Mouse (Mus musculus) limb, embryonic 13.5 days (tissue): ENCODE measurements around the gene Pla2g4a. TPM values are rescaled to one million over a fixed set of nuclear protein-coding genes. Genes with fewer than 3 reads are reported as not detected.
"Not testable (repeated sequence)": the region's sequence is repeated elsewhere in the genome, so short reads cannot be mapped to it uniquely, and the experiment has no call there.

Experiments used
- ATAC-seq: fragments of 200-750 bp; cut with Nextera tagmentation; 2 replicates; pipeline ENCODE4 v1.8.0; 2017; ENCODE audit warnings: low read depth, moderate number of reproducible peaks, moderate TSS enrichment; ENCODE audit not compliant: low FRiP score
- H3K27ac ChIP-seq: fragments of 300-500 bp; sonication (generic); 2 replicates; pipeline ENCODE4 v1.5.1; 2015; ENCODE audit warnings: inconsistent platforms, mild to moderate bottlenecking, moderate library complexity
- H3K27me3 ChIP-seq: fragments of 300-500 bp; sonication (generic); 2 replicates; pipeline ENCODE4 v1.6.1; 2015; ENCODE audit warnings: mild to moderate bottlenecking, inconsistent platforms
- H3K36me3 ChIP-seq: fragments of 300-500 bp; sonication (generic); 2 replicates; pipeline ENCODE4 v1.6.1; 2015; ENCODE audit warnings: inconsistent platforms, mild to moderate bottlenecking, moderate library complexity
- H3K4me1 ChIP-seq: fragments of 300-500 bp; sonication (generic); 2 replicates; pipeline ENCODE4 v1.6.1; 2015; ENCODE audit warnings: inconsistent platforms
- H3K4me2 ChIP-seq: fragments of 300-500 bp; sonication (generic); replicated peaks from 2 replicates; pipeline ENCODE4 v1.6.1; 2015; ENCODE audit warnings: inconsistent platforms, mild to moderate bottlenecking, moderate library complexity
- H3K4me3 ChIP-seq: fragments of 300-500 bp; sonication (generic); 2 replicates; pipeline ENCODE4 v1.5.1; 2015; ENCODE audit warnings: moderate library complexity, mild to moderate bottlenecking, inconsistent platforms
- H3K9ac ChIP-seq: fragments of 300-500 bp; sonication (generic); 2 replicates; pipeline ENCODE4 v1.6.1; 2015; ENCODE audit warnings: mild to moderate bottlenecking, inconsistent platforms
- H3K9me3 ChIP-seq: fragments of 300-500 bp; sonication (generic); 2 replicates; pipeline ENCODE4 v1.6.1; 2016; ENCODE audit warnings: inconsistent platforms
- WGBS: fragments of 180-500 bp; shearing (Covaris S2); methylation state at CpG from one replicate; pipeline ENCODE4 v1.1.7; 2015; 5-methylcytosine and 5-hydroxymethylcytosine counted together
- polyA plus RNA-seq: library from polyadenylated mRNA; unstranded; fragments of >200 nt; fragmentation: Nextera tagmentation; extraction: Ambion mirVana; gene quantifications from 2 replicates; pipeline ENCODE4 v1.2.1, GENCODE M21; 2015

The Pla2g4a gene
- polyA plus RNA-seq, 1 experiment from 2014 or later, result 18.2 TPM

- no peak overlapping the region for H3K4me2 ChIP-seq
- ATAC-seq, result no peak
- H3K27ac ChIP-seq, result no peak overlapping the region
- H3K27me3 ChIP-seq, result no peaks in the 10 kb centered on the region
- H3K36me3 ChIP-seq, result no peaks in the 10 kb centered on the region
- H3K4me1 ChIP-seq, result no peaks in the 10 kb centered on the region
- whole genome bisulfite sequencing, result 81% methylated on average over 3 of the region's 3 CpGs
- H3K9ac ChIP-seq, result no peak overlapping the region
- no peak overlapping the region for H3K4me3 ChIP-seq
- H3K9me3 ChIP-seq, result no peaks in the 10 kb centered on the region
Measured at GRCm38 (mm10) chr1:149950656-149951055, 10.4 kb downstream of the Pla2g4a start.

DNA sequence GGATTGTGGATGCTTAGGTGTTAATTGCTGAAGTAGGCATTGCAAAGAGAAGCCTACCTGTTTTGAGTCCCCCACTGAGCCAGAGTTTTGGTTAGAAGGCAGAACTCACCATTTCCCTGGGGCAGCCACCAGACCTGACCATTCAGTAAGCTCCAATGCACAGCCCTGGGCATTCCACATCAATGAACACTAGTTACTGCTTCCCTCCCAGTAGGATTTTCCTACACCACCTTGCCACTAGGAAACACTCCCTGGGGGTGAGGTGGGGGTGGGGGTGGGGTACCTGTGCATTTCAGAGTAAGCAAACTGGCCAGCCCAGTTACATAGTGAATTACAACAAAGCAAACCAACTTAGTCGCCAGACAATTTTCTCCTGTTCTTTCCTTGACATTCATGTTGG lies 10.8 kb downstream of the Pla2g4a start:
- Histone ChIP-seq H3K4me2 (no peak overlapping the region), H3K4me1 (no peaks in the 10 kb centered on the region)
- WGBS, result 70% methylated on average over 1 of the region's 1 CpGs

DNA sequence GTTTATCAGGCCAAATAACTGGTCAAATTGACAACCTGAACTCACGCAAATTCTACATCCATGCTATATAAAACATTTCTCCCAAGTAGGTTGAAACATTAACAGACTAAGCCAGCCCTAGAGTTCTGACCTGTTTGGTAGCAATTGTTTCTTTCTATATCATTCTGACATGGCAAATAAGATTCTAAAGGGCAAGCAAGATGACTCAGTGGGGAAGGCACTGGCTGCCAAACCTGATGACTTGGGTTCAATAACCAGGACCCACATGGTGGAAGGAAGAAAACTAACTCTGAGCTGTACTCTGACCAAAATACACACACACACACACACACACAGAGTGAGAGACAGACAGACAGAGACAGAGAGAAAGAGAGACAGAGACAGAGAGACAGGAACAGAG lies 11.8 kb downstream of the Pla2g4a start:
- Histone ChIP-seq H3K27me3 (no peaks in the 10 kb centered on the region), H3K4me2 (no peak overlapping the region), H3K4me1 (no peaks in the 10 kb centered on the region), H3K27ac (no peak overlapping the region), H3K4me3 (no peak overlapping the region), H3K36me3 (no peaks in the 10 kb centered on the region), H3K9me3 (no peaks in the 10 kb centered on the region), H3K9ac (no peak overlapping the region)
- ATAC-seq, result no peak
- 87% methylated on average over 1 of the region's 1 CpGs for WGBS

More for the DNA sequence above, 10.8 kb downstream of the Pla2g4a start:
- ATAC-seq, result no peak
- no peaks in the 10 kb centered on the region for H3K9me3 ChIP-seq
- no peak overlapping the region for H3K27ac ChIP-seq
- no peaks in the 10 kb centered on the region for H3K27me3 ChIP-seq
- H3K36me3 ChIP-seq, result no peaks in the 10 kb centered on the region
- H3K4me3 ChIP-seq, result no peak overlapping the region
- no peak overlapping the region for H3K9ac ChIP-seq

- no peak overlapping the region for H3K4me2 ChIP-seq
- no peak for ATAC-seq
- H3K9ac ChIP-seq, result no peak overlapping the region
- H3K27ac ChIP-seq, result no peak overlapping the region
- H3K4me3 ChIP-seq, result no peak overlapping the region
- H3K4me1 ChIP-seq, result no peaks in the 10 kb centered on the region
- H3K9me3 ChIP-seq, result no peaks in the 10 kb centered on the region
- 89% methylated on average over 8 of the region's 8 CpGs for WGBS
- no peaks in the 10 kb centered on the region for H3K36me3 ChIP-seq
- H3K27me3 ChIP-seq, result no peaks in the 10 kb centered on the region
Measured at GRCm38 (mm10) chr1:149948066-149948825, 12.8 kb downstream of the Pla2g4a start.

- 67% methylated on average over 5 of the region's 5 CpGs for WGBS
- ATAC-seq, result no peak
- H3K9me3 ChIP-seq, result no peaks in the 10 kb centered on the region
Measured at GRCm38 (mm10) chr1:149946993-149947392, 14.1 kb downstream of the Pla2g4a start.

GRCm38 (mm10) chr1:149946432-149946831 lies 14.7 kb downstream of the Pla2g4a start:
- no peaks in the 10 kb centered on the region for H3K27me3 ChIP-seq
- no peaks in the 10 kb centered on the region for H3K36me3 ChIP-seq
- no peak overlapping the region for H3K4me3 ChIP-seq
- H3K4me1 ChIP-seq, result no peaks in the 10 kb centered on the region
- no peaks in the 10 kb centered on the region for H3K9me3 ChIP-seq
- no peak overlapping the region for H3K9ac ChIP-seq
- no peak overlapping the region for H3K27ac ChIP-seq
- 87% methylated on average over 3 of the region's 3 CpGs for WGBS
- no peak overlapping the region for H3K4me2 ChIP-seq
- ATAC-seq, result no peak

More at GRCm38 (mm10) chr1:149946993-149947392, 14.1 kb downstream of the Pla2g4a start:
- Histone ChIP-seq H3K27me3 (no peaks in the 10 kb centered on the region), H3K9ac (no peak overlapping the region), H3K36me3 (no peaks in the 10 kb centered on the region), H3K4me2 (no peak overlapping the region), H3K27ac (no peak overlapping the region; the same call in 1 of the 2 replicates), H3K4me1 (no peaks in the 10 kb centered on the region), H3K4me3 (no peak overlapping the region)

DNA sequence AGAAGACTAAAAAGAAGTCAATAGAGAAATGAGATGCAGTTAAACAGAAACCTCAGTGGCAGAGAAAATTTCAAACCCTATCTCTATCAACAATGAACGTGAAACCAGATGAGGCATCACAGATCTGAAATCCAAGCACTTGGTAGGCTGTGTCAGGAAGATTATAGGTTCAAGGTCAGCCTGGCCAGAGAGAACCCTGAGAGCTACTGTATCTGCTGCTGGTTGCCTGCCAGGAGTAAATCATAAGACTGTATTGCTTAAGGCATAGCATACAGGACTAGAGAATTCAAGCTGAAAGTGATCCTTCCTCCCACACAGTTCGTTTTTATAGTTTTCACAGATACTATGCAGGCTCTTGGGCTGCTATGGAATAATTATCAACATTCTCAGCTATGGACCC lies 17.5 kb downstream of the Pla2g4a start:
- Histone ChIP-seq H3K4me3 (no peak overlapping the region), H3K4me2 (no peak overlapping the region), H3K36me3 (no peaks in the 10 kb centered on the region), H3K27ac (no peak overlapping the region), H3K9me3 (no peaks in the 10 kb centered on the region), H3K27me3 (no peaks in the 10 kb centered on the region), H3K9ac (no peak overlapping the region), H3K4me1 (no peaks in the 10 kb centered on the region)
- no peak for ATAC-seq
- WGBS, result 69% methylated on average over 2 of the region's 2 CpGs

GRCm38 (mm10) chr1:149940301-149940700 lies 20.8 kb downstream of the Pla2g4a start:
- no peak overlapping the region for H3K4me2 ChIP-seq
- H3K4me1 ChIP-seq, result no peaks in the 10 kb centered on the region
- no peaks in the 10 kb centered on the region for H3K9me3 ChIP-seq
- 70% methylated on average over 1 of the region's 1 CpGs for WGBS
- H3K9ac ChIP-seq, result no peak overlapping the region
- no peak overlapping the region for H3K4me3 ChIP-seq
- no peak overlapping the region for H3K27ac ChIP-seq
- no peaks in the 10 kb centered on the region for H3K27me3 ChIP-seq
- no peaks in the 10 kb centered on the region for H3K36me3 ChIP-seq
- no peak for ATAC-seq

DNA sequence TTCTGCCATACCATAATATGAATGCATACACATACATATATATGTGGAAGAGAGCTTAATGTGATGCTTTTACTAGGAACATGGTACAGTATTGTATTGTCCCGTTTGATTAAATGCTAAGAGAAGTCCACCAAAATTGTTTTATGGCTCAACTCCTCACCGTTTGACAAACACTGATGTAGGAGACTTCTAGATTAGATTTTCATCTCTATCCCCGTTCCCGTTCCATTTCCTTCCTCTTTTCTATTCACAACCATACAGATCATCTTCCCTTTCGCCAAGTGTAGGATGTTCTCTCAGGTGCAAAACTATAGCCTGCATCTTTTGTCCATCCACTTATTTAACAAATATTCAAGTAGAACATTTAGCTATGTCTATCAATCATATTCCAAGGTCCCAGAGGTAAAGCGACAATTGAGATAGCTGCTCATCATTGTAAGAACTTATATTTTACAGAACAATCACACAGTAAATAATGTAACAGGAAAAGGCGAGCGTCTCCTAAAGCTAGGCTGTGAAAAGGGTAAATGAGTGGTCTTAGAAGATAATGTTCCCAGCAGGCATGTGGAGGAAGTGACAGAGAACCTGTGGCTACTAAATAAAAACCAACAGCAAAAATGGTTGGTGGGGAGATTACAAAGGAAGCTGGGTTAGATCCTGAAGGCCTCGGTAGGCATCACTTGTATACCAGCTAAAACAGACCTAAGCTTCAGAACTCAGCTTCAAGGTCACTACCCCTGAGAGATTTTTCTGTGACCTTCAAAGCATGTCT lies 21.6 kb downstream of the Pla2g4a start:
- H3K9me3 ChIP-seq, result no peaks in the 10 kb centered on the region
- H3K27me3 ChIP-seq, result no peaks in the 10 kb centered on the region
- no peaks in the 10 kb centered on the region for H3K36me3 ChIP-seq
- H3K27ac ChIP-seq, result no peak overlapping the region
- 87% methylated on average over 9 of the region's 9 CpGs for WGBS
- H3K4me3 ChIP-seq, result no peak overlapping the region
- ATAC-seq, result no peak
- no peaks in the 10 kb centered on the region for H3K4me1 ChIP-seq
- H3K9ac ChIP-seq, result no peak overlapping the region
- no peak overlapping the region for H3K4me2 ChIP-seq

DNA sequence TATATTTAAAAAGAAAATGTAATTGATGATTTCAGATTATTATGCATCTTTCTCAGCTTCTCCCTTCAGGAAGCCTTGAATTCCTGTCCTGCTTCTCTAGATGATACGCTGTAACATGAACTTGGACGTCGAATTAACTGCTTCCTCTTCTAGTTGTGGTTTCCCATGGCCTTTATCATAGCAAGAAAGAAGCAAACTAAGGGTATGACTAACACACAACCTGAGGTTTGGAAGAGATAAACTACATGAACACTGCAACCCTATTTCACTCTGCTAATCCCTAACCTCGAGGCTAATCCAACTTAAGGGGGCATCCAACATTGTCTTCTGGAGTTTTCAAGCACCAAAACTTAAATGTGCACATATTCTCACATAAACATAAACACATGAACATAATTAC lies 23.3 kb downstream of the Pla2g4a start:
- H3K27ac ChIP-seq, result no peak overlapping the region
- WGBS, result 84% methylated on average over 4 of the region's 4 CpGs
- no peak overlapping the region for H3K9ac ChIP-seq
- ATAC-seq, result no peak
- no peak overlapping the region for H3K4me2 ChIP-seq
- no peaks in the 10 kb centered on the region for H3K27me3 ChIP-seq
- H3K36me3 ChIP-seq, result no peaks in the 10 kb centered on the region
- no peaks in the 10 kb centered on the region for H3K4me1 ChIP-seq
- no peaks in the 10 kb centered on the region for H3K9me3 ChIP-seq
- H3K4me3 ChIP-seq, result no peak overlapping the region

GRCm38 (mm10) chr1:149929140-149929539 lies 31.9 kb downstream of the Pla2g4a start:
- no peaks in the 10 kb centered on the region for H3K27me3 ChIP-seq
- no peak overlapping the region for H3K4me3 ChIP-seq
- H3K4me2 ChIP-seq, result no peak overlapping the region
- no peaks in the 10 kb centered on the region for H3K4me1 ChIP-seq
- no peak for ATAC-seq
- no peaks in the 10 kb centered on the region for H3K36me3 ChIP-seq
- no peaks in the 10 kb centered on the region for H3K9me3 ChIP-seq
- no peak overlapping the region for H3K9ac ChIP-seq
- H3K27ac ChIP-seq, result no peak overlapping the region
- WGBS, result 82% methylated on average over 5 of the region's 5 CpGs

- not testable (repeated sequence) for ATAC-seq, H3K9me3 ChIP-seq, H3K4me2 ChIP-seq, H3K4me3 ChIP-seq, H3K27me3 ChIP-seq, H3K36me3 ChIP-seq, H3K4me1 ChIP-seq, H3K27ac ChIP-seq, H3K9ac ChIP-seq
- WGBS, result 93% methylated on average over 1 of the region's 1 CpGs
Measured at GRCm38 (mm10) chr1:149923737-149924136, 37.4 kb downstream of the Pla2g4a start.
